Mouse (Mus musculus): ENCODE data around the gene Tbx18. TPM values are rescaled to one million over a fixed set of nuclear protein-coding genes. Genes with fewer than 3 reads are reported as not detected.
A peak's percentile ranks its signal among the peaks of the same experiment; 100 is the strongest.

The Tbx18 gene
- polyA plus RNA-seq (2015; fragmentation: Nextera tagmentation; extraction: Ambion mirVana), result 8.4 and 10.9 TPM in 2 replicates

GRCm38 (mm10) chr9:87730961-87731535, at the start of gene Tbx18:
Gene Tbx18 (minus strand): TSS chr9:87731260.
- peak; percentile 57; the same call in 1 of the 2 replicates for ATAC-seq (ENCODE audit: insufficient number of reproducible peaks, insufficient read depth, low FRiP score, low TSS enrichment, low read depth)
- Histone ChIP-seq H3K36me3 (no peaks in the 10 kb centered on the region), H3K9ac (peak within 1 kb of the TSS; percentile 81), H3K9me3 (no peaks in the 10 kb centered on the region), H3K27ac (peak within 1 kb of the TSS; percentile 83), H3K4me3 (peak within 1 kb of the TSS; percentile 56), H3K27me3 (peaks cover 85% of the 10 kb centered on the region), H3K4me2 (peak within 1 kb of the TSS; percentile 78), H3K4me1 (peaks cover 25% of the 10 kb centered on the region)
- under 1% methylated on average over 27 of the region's 27 CpGs for WGBS

- no peak for ATAC-seq (ENCODE audit: insufficient number of reproducible peaks, insufficient read depth, low FRiP score, low TSS enrichment, low read depth)
- Histone ChIP-seq H3K27me3 (no peaks in the 10 kb centered on the region), H3K9ac (no peak overlapping the region), H3K4me1 (no peaks in the 10 kb centered on the region), H3K4me3 (no peak overlapping the region), H3K9me3 (no peaks in the 10 kb centered on the region), H3K4me2 (no peak overlapping the region), H3K27ac (no peak overlapping the region), H3K36me3 (no peaks in the 10 kb centered on the region)
- WGBS, result 89% methylated on average over 2 of the region's 2 CpGs
These were observed 42.9 kb upstream of the Tbx18 start for GRCm38 (mm10) chr9:87773951-87774350.

GRCm38 (mm10) chr9:87755621-87756020, 24.6 kb upstream of the Tbx18 start:
- no peaks in the 10 kb centered on the region for H3K36me3 ChIP-seq
- no peaks in the 10 kb centered on the region for H3K27me3 ChIP-seq
- no peaks in the 10 kb centered on the region for H3K4me1 ChIP-seq
- H3K9me3 ChIP-seq, result no peaks in the 10 kb centered on the region
- no peak overlapping the region for H3K27ac ChIP-seq
- 68% methylated on average over 4 of the region's 4 CpGs for WGBS
- no peak for ATAC-seq (ENCODE audit: insufficient number of reproducible peaks, insufficient read depth, low FRiP score, low TSS enrichment, low read depth)
- H3K4me2 ChIP-seq, result no peak overlapping the region
- no peak overlapping the region for H3K9ac ChIP-seq
- H3K4me3 ChIP-seq, result no peak overlapping the region

GRCm38 (mm10) chr9:87741599-87741998, 10.5 kb upstream of the Tbx18 start:
- Histone ChIP-seq H3K27ac (no peak overlapping the region), H3K27me3 (peaks cover 81% of the 10 kb centered on the region), H3K36me3 (no peaks in the 10 kb centered on the region), H3K4me2 (no peak overlapping the region), H3K9me3 (no peaks in the 10 kb centered on the region), H3K4me3 (no peak overlapping the region), H3K9ac (no peak overlapping the region), H3K4me1 (peaks cover 30% of the 10 kb centered on the region)
- WGBS, result 28% methylated on average over 8 of the region's 8 CpGs
- no peak for ATAC-seq (ENCODE audit: insufficient number of reproducible peaks, insufficient read depth, low FRiP score, low TSS enrichment, low read depth)

GRCm38 (mm10) chr9:87740667-87741066, 9.6 kb upstream of the Tbx18 start:
- H3K9ac ChIP-seq, result no peak overlapping the region
- H3K9me3 ChIP-seq, result no peaks in the 10 kb centered on the region
- WGBS, result 6% methylated on average over 11 of the region's 11 CpGs
- H3K4me1 ChIP-seq, result peaks cover 30% of the 10 kb centered on the region
- peak overlapping the region; percentile 61 for H3K4me2 ChIP-seq
- 0 out of 2 replicates have a peak overlapping the region, but pooled peaks have one; percentile 48 for H3K27ac ChIP-seq
- peak overlapping the region; percentile 37; the same call in 1 of the 2 replicates for H3K4me3 ChIP-seq
- ATAC-seq (ENCODE audit: insufficient number of reproducible peaks, insufficient read depth, low FRiP score, low TSS enrichment, low read depth), result 0 out of 2 replicates have a peak, but pooled peaks have one; percentile 53
- H3K36me3 ChIP-seq, result no peaks in the 10 kb centered on the region
- H3K27me3 ChIP-seq, result peaks cover 89% of the 10 kb centered on the region

- H3K9ac ChIP-seq, result no peak overlapping the region
- H3K4me3 ChIP-seq, result peak overlapping the region; percentile 37
These were observed 9.2 kb upstream of the Tbx18 start for GRCm38 (mm10) chr9:87740241-87740645.

GRCm38 (mm10) chr9:87739543-87740161, 8.6 kb upstream of the Tbx18 start:
- Histone ChIP-seq H3K4me2 (peak overlapping the region; percentile 61), H3K36me3 (no peaks in the 10 kb centered on the region), H3K9me3 (no peaks in the 10 kb centered on the region), H3K4me3 (peak overlapping the region; percentile 37), H3K27me3 (peaks cover 94% of the 10 kb centered on the region), H3K9ac (peak overlapping the region; percentile 61), H3K27ac (peak overlapping the region; percentile 48; the same call in 1 of the 2 replicates), H3K4me1 (peaks cover 30% of the 10 kb centered on the region)
- WGBS, result 2% methylated on average over 40 of the region's 41 CpGs
- ATAC-seq (ENCODE audit: insufficient number of reproducible peaks, insufficient read depth, low FRiP score, low TSS enrichment, low read depth), result no peak

More at GRCm38 (mm10) chr9:87740241-87740645, 9.2 kb upstream of the Tbx18 start:
- WGBS, result 8% methylated on average over 20 of the region's 20 CpGs
- ATAC-seq (ENCODE audit: insufficient number of reproducible peaks, insufficient read depth, low FRiP score, low TSS enrichment, low read depth), result no peak; the same call in 1 of the 2 replicates
- H3K27ac ChIP-seq, result 0 out of 2 replicates have a peak overlapping the region, but pooled peaks have one; percentile 48
- no peaks in the 10 kb centered on the region for H3K36me3 ChIP-seq
- H3K4me1 ChIP-seq, result peaks cover 30% of the 10 kb centered on the region
- peak overlapping the region; percentile 61 for H3K4me2 ChIP-seq
- peaks cover 91% of the 10 kb centered on the region for H3K27me3 ChIP-seq
- H3K9me3 ChIP-seq, result no peaks in the 10 kb centered on the region

GRCm38 (mm10) chr9:87738766-87739542, 7.9 kb upstream of the Tbx18 start:
- Histone ChIP-seq H3K27me3 (peaks cover 98% of the 10 kb centered on the region), H3K9me3 (no peaks in the 10 kb centered on the region), H3K9ac (peak overlapping the region; percentile 61), H3K36me3 (no peaks in the 10 kb centered on the region), H3K4me2 (peak overlapping the region; percentile 61), H3K27ac (0 out of 2 replicates have a peak overlapping the region, but pooled peaks have one; percentile 48), H3K4me1 (peaks cover 30% of the 10 kb centered on the region), H3K4me3 (peak overlapping the region; percentile 37)
- ATAC-seq (ENCODE audit: insufficient number of reproducible peaks, insufficient read depth, low FRiP score, low TSS enrichment, low read depth), result no peak
- WGBS, result under 1% methylated on average over 39 of the region's 39 CpGs

- no peak for ATAC-seq (ENCODE audit: insufficient number of reproducible peaks, insufficient read depth, low FRiP score, low TSS enrichment, low read depth)
- Histone ChIP-seq H3K9ac (no peak overlapping the region), H3K4me1 (peaks cover 30% of the 10 kb centered on the region), H3K27me3 (peaks cover 97% of the 10 kb centered on the region), H3K4me3 (peak overlapping the region; percentile 17), H3K36me3 (no peaks in the 10 kb centered on the region), H3K9me3 (no peaks in the 10 kb centered on the region), H3K27ac (no peak overlapping the region), H3K4me2 (peak overlapping the region; percentile 61; the same call in 1 of the 2 replicates)
- 2% methylated on average over 13 of the region's 13 CpGs for WGBS
These were observed 7.1 kb upstream of the Tbx18 start for GRCm38 (mm10) chr9:87738123-87738522.

- H3K4me1 ChIP-seq, result peaks cover 32% of the 10 kb centered on the region
These were observed 6.2 kb upstream of the Tbx18 start for GRCm38 (mm10) chr9:87737271-87737670.

GRCm38 (mm10) chr9:87735046-87735445, 4.0 kb upstream of the Tbx18 start:
- no peak for ATAC-seq (ENCODE audit: insufficient number of reproducible peaks, insufficient read depth, low FRiP score, low TSS enrichment, low read depth)
- WGBS, result 3% methylated on average over 9 of the region's 9 CpGs
- peaks cover 93% of the 10 kb centered on the region for H3K27me3 ChIP-seq
- H3K9me3 ChIP-seq, result no peaks in the 10 kb centered on the region
- no peak overlapping the region for H3K4me3 ChIP-seq
- no peak overlapping the region for H3K4me2 ChIP-seq
- H3K36me3 ChIP-seq, result no peaks in the 10 kb centered on the region
- peaks cover 30% of the 10 kb centered on the region for H3K4me1 ChIP-seq
- no peak overlapping the region for H3K27ac ChIP-seq
- H3K9ac ChIP-seq, result no peak overlapping the region

More at GRCm38 (mm10) chr9:87737271-87737670, 6.2 kb upstream of the Tbx18 start:
- Histone ChIP-seq H3K27me3 (peaks cover 97% of the 10 kb centered on the region), H3K27ac (no peak overlapping the region), H3K4me2 (no peak overlapping the region), H3K9me3 (no peaks in the 10 kb centered on the region), H3K9ac (no peak overlapping the region), H3K36me3 (no peaks in the 10 kb centered on the region), H3K4me3 (no peak overlapping the region)
- no peak for ATAC-seq (ENCODE audit: insufficient number of reproducible peaks, insufficient read depth, low FRiP score, low TSS enrichment, low read depth)
- WGBS, result 5% methylated on average over 4 of the region's 4 CpGs

All from embryonic facial prominence, embryonic 13.5 days (tissue).